Mouse (Mus musculus): ENCODE data around the gene Rbm3.

Gene Rbm3

GRCm38 (mm10) chrX:8145153-8145991 lies at the start of gene Rbm3:
TSS of gene Rbm3 (minus strand) at chrX:8145880.
- peak; percentile 90 for DNase-seq (ENCODE audit: low read depth, low spot score)

- DNase-seq (ENCODE audit: low read depth, low spot score): no peak
Observed at GRCm38 (mm10) chrX:8193419-8193723, 47.7 kb upstream of the Rbm3 start, which contains the start of gene Ebp. TSS of gene Ebp (minus strand) at chrX:8193512.

- peak; percentile 86 for DNase-seq (ENCODE audit: low read depth, low spot score)
Observed at GRCm38 (mm10) chrX:8192640-8193418, 47.1 kb upstream of the Rbm3 start.

- peak; percentile 32 for DNase-seq (ENCODE audit: low read depth, low spot score)
Observed at GRCm38 (mm10) chrX:8192126-8192639, 46.5 kb upstream of the Rbm3 start.

GRCm38 (mm10) chrX:8182871-8183540 lies 37.3 kb upstream of the Rbm3 start:
- DNase-seq (ENCODE audit: low read depth, low spot score): no peak

- DNase-seq (ENCODE audit: low read depth, low spot score): no peak
Observed at GRCm38 (mm10) chrX:8179646-8180045, 34.0 kb upstream of the Rbm3 start.

GRCm38 (mm10) chrX:8178871-8179270 lies 33.2 kb upstream of the Rbm3 start:
- DNase-seq (ENCODE audit: low read depth, low spot score): no peak

GRCm38 (mm10) chrX:8175504-8176385 lies 30.1 kb upstream of the Rbm3 start, which contains the start of gene Tbc1d25:
TSS of gene Tbc1d25 (minus strand) at chrX:8176181.
- peak; percentile 93 for DNase-seq (ENCODE audit: low read depth, low spot score)

GRCm38 (mm10) chrX:8175169-8175503 lies 29.5 kb upstream of the Rbm3 start:
- DNase-seq (ENCODE audit: low read depth, low spot score): no peak

GRCm38 (mm10) chrX:8167716-8168647 lies 22.3 kb upstream of the Rbm3 start:
- no peak for DNase-seq (ENCODE audit: low read depth, low spot score)

GRCm38 (mm10) chrX:8164471-8164870 lies 18.8 kb upstream of the Rbm3 start:
- DNase-seq (ENCODE audit: low read depth, low spot score): no peak

- DNase-seq (ENCODE audit: low read depth, low spot score): no peak
Observed at GRCm38 (mm10) chrX:8163076-8163475, 17.4 kb upstream of the Rbm3 start.

GRCm38 (mm10) chrX:8143750-8144149 lies 1.9 kb downstream of the Rbm3 start:
- DNase-seq (ENCODE audit: low read depth, low spot score): no peak

- no peak for DNase-seq (ENCODE audit: low read depth, low spot score)
Observed at GRCm38 (mm10) chrX:8142948-8143347, 2.7 kb downstream of the Rbm3 start.

- DNase-seq (ENCODE audit: low read depth, low spot score): no peak
Observed at GRCm38 (mm10) chrX:8141058-8141457, 4.6 kb downstream of the Rbm3 start.

GRCm38 (mm10) chrX:8140446-8140845 lies 5.2 kb downstream of the Rbm3 start:
- no peak for DNase-seq (ENCODE audit: low read depth, low spot score)

- DNase-seq (ENCODE audit: low read depth, low spot score): peak; percentile 42
Observed at GRCm38 (mm10) chrX:8139480-8139879, 6.2 kb downstream of the Rbm3 start.

GRCm38 (mm10) chrX:8135886-8136285 lies 9.8 kb downstream of the Rbm3 start:
- DNase-seq (ENCODE audit: low read depth, low spot score): no peak

GRCm38 (mm10) chrX:8132017-8132976 lies 13.4 kb downstream of the Rbm3 start, which contains the start of gene Wdr13:
TSS of gene Wdr13 (minus strand) at chrX:8132892.
- peak; percentile 95 for DNase-seq (ENCODE audit: low read depth, low spot score)
